Mouse (Mus musculus): ENCODE measurements around the gene Dag1. TPM values are rescaled to one million over a fixed set of nuclear protein-coding genes. Genes with fewer than 3 reads are reported as not detected.
"Not testable (repeated sequence)": the region's sequence is repeated elsewhere in the genome, so short reads cannot be mapped to it uniquely, and the experiment has no call there.

Gene Dag1
- total and polyA plus RNA-seq, 3 experiments = 6.1 to 21.9 (median 13.5) TPM

DNA sequence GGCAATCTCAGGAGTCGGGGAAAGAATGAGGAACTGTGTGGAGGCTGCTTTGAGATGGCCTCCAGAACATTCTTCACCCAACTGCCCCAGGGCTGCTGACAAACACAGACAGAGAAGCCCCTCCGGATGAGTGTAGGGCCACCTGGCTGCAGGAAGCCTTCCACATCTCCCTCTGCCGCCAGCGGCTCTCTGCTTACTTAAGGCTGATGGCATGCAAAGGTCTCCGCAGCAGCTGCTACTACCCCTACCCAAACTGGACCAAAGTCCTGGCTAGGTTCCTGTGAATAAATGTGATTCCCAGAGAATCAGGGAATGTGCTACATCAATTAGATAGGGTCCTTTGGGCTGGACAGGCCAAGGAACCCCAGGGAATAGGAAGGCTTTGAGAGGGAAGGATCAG, 8.9 kb upstream of the Dag1 start:
- Histone ChIP-seq H3K27me3 (ENCODE audit: insufficient read depth, low read length) (peaks cover 59% of the 10 kb centered on the region), H3K4me3 (ENCODE audit: low read depth, low read length) (no peak overlapping the region), H3K4me1 (ENCODE audit: insufficient read depth, low read depth, low read length) (peaks cover 5% of the 10 kb centered on the region), H3K9me3 (replicated peaks) (no peaks in the 10 kb centered on the region), H3K36me3 (replicated peaks) (no peaks in the 10 kb centered on the region)
- TF ChIP-seq POLR2AphosphoS5 (IDR thresholded peaks at IDR 0.05; ENCODE audit: insufficient replicate concordance, low read depth, low read length) = no peak
- TF ChIP-seq CTCF (IDR thresholded peaks at IDR 0.05; ENCODE audit: low read depth, low read length) = no peak
- no peak for TF ChIP-seq GATA1 (IDR thresholded peaks at IDR 0.05; ENCODE audit: borderline replicate concordance, low read length)
- TF ChIP-seq TAL1 (conservative IDR thresholded peaks at IDR 0.05; ENCODE audit: low read depth, low read length) = no peak
- TF ChIP-seq GATA2 (IDR thresholded peaks at IDR 0.05; ENCODE audit: borderline replicate concordance, low read depth, low read length) = no peak
- ATAC-seq (ENCODE audit: extremely low read depth, insufficient number of reproducible peaks, low FRiP score, poor library complexity, severe bottlenecking) (no peak), DNase-seq (ENCODE audit: low spot score) (no peak)

- ATAC-seq (ENCODE audit: extremely low read depth, insufficient number of reproducible peaks, low FRiP score, poor library complexity, severe bottlenecking) (no peak), DNase-seq (ENCODE audit: low spot score) (no peak)
- H3K4me3 ChIP-seq (ENCODE audit: low read depth, low read length) = no peak overlapping the region
Observed at GRCm38 (mm10) chr9:108271941-108272340, 8.2 kb upstream of the Dag1 start.

GRCm38 (mm10) chr9:108268701-108269100, 4.9 kb upstream of the Dag1 start:
- Histone ChIP-seq H3K4me1 (ENCODE audit: insufficient read depth, low read depth, low read length) (peaks cover 23% of the 10 kb centered on the region), H3K27me3 (ENCODE audit: insufficient read depth, low read length) (peaks cover 44% of the 10 kb centered on the region)
- H3K36me3 ChIP-seq (replicated peaks); ATAC-seq (ENCODE audit: extremely low read depth, insufficient number of reproducible peaks, low FRiP score, poor library complexity, severe bottlenecking); H3K9me3 ChIP-seq (replicated peaks); DNase-seq (ENCODE audit: low spot score); H3K4me3 ChIP-seq (ENCODE audit: low read depth, low read length): not testable (repeated sequence)

More at GRCm38 (mm10) chr9:108271941-108272340, 8.2 kb upstream of the Dag1 start:
- peaks cover 59% of the 10 kb centered on the region for H3K27me3 ChIP-seq (ENCODE audit: insufficient read depth, low read length)
- H3K36me3 ChIP-seq (replicated peaks) = no peaks in the 10 kb centered on the region
- H3K9me3 ChIP-seq (replicated peaks) = no peaks in the 10 kb centered on the region
- no peak for TF ChIP-seq GATA1 (IDR thresholded peaks at IDR 0.05; ENCODE audit: borderline replicate concordance, low read length)
- TF ChIP-seq GATA2 (IDR thresholded peaks at IDR 0.05; ENCODE audit: borderline replicate concordance, low read depth, low read length) = no peak
- no peak for TF ChIP-seq POLR2AphosphoS5 (IDR thresholded peaks at IDR 0.05; ENCODE audit: insufficient replicate concordance, low read depth, low read length)
- no peak for TF ChIP-seq TAL1 (conservative IDR thresholded peaks at IDR 0.05; ENCODE audit: low read depth, low read length)
- TF ChIP-seq CTCF (IDR thresholded peaks at IDR 0.05; ENCODE audit: low read depth, low read length) = no peak
- peaks cover 5% of the 10 kb centered on the region for H3K4me1 ChIP-seq (ENCODE audit: insufficient read depth, low read depth, low read length)

DNA sequence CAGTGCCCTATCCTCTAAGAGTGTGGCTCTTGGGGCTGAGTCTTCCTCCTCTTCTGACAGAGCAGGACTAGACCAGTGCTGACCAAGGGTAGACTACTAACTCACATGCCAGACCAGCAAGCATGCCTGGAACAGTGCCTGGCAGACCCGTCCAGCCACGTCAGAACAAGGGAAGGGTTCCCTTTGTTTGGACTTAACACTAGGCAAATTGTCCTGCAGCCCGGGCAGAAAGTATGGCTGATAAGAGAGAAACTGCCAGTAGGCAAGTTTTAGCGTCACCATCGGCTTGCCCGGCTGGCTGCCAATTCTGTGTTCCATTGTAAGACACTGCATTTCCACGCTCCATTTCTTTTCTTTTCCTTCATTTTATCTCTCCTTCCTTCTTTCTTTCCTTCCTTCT, 3.9 kb upstream of the Dag1 start:
- Histone ChIP-seq H3K27me3 (ENCODE audit: insufficient read depth, low read length) (peaks cover 35% of the 10 kb centered on the region), H3K4me3 (ENCODE audit: low read depth, low read length) (no peak overlapping the region), H3K4me1 (ENCODE audit: insufficient read depth, low read depth, low read length) (peaks cover 29% of the 10 kb centered on the region), H3K9me3 (replicated peaks) (no peaks in the 10 kb centered on the region), H3K36me3 (replicated peaks) (no peaks in the 10 kb centered on the region)
- ATAC-seq (ENCODE audit: extremely low read depth, insufficient number of reproducible peaks, low FRiP score, poor library complexity, severe bottlenecking) (no peak), DNase-seq (ENCODE audit: low spot score) (no peak)
- no peak for TF ChIP-seq GATA1 (IDR thresholded peaks at IDR 0.05; ENCODE audit: borderline replicate concordance, low read length)
- no peak for TF ChIP-seq CTCF (IDR thresholded peaks at IDR 0.05; ENCODE audit: low read depth, low read length)
- no peak for TF ChIP-seq GATA2 (IDR thresholded peaks at IDR 0.05; ENCODE audit: borderline replicate concordance, low read depth, low read length)
- TF ChIP-seq POLR2AphosphoS5 (IDR thresholded peaks at IDR 0.05; ENCODE audit: insufficient replicate concordance, low read depth, low read length) = no peak
- TF ChIP-seq TAL1 (conservative IDR thresholded peaks at IDR 0.05; ENCODE audit: low read depth, low read length) = no peak

GRCm38 (mm10) chr9:108266261-108266935, 2.6 kb upstream of the Dag1 start:
- Histone ChIP-seq H3K4me3 (ENCODE audit: low read depth, low read length) (no peak overlapping the region), H3K9me3 (replicated peaks) (no peaks in the 10 kb centered on the region)
- DNase-seq (ENCODE audit: low spot score) = peak; percentile 19

GRCm38 (mm10) chr9:108264191-108264921, 598 bp upstream of the Dag1 start:
- no peak for TF ChIP-seq POLR2AphosphoS5 (IDR thresholded peaks at IDR 0.05; ENCODE audit: insufficient replicate concordance, low read depth, low read length)
- no peak for TF ChIP-seq GATA1 (IDR thresholded peaks at IDR 0.05; ENCODE audit: borderline replicate concordance, low read length)
- TF ChIP-seq GATA2 (IDR thresholded peaks at IDR 0.05; ENCODE audit: borderline replicate concordance, low read depth, low read length) = no peak
- no peak for TF ChIP-seq TAL1 (conservative IDR thresholded peaks at IDR 0.05; ENCODE audit: low read depth, low read length)
- no peak for TF ChIP-seq CTCF (IDR thresholded peaks at IDR 0.05; ENCODE audit: low read depth, low read length)
- H3K9me3 ChIP-seq (replicated peaks) = no peaks in the 10 kb centered on the region
- no peak for DNase-seq (ENCODE audit: low spot score)
- peaks cover 37% of the 10 kb centered on the region for H3K4me1 ChIP-seq (ENCODE audit: insufficient read depth, low read depth, low read length)
- ATAC-seq (ENCODE audit: extremely low read depth, insufficient number of reproducible peaks, low FRiP score, poor library complexity, severe bottlenecking) = no peak
- H3K36me3 ChIP-seq (replicated peaks) = peaks cover 9% of the 10 kb centered on the region
- peak overlapping the region; percentile 94 for H3K4me3 ChIP-seq (ENCODE audit: low read depth, low read length)
- peaks cover 17% of the 10 kb centered on the region for H3K27me3 ChIP-seq (ENCODE audit: insufficient read depth, low read length)

More at GRCm38 (mm10) chr9:108266261-108266935, 2.6 kb upstream of the Dag1 start:
- ATAC-seq (ENCODE audit: extremely low read depth, insufficient number of reproducible peaks, low FRiP score, poor library complexity, severe bottlenecking) = no peak
- peaks cover 24% of the 10 kb centered on the region for H3K27me3 ChIP-seq (ENCODE audit: insufficient read depth, low read length)
- H3K4me1 ChIP-seq (ENCODE audit: insufficient read depth, low read depth, low read length) = peaks cover 37% of the 10 kb centered on the region
- no peaks in the 10 kb centered on the region for H3K36me3 ChIP-seq (replicated peaks)
- TF ChIP-seq GATA2 (IDR thresholded peaks at IDR 0.05; ENCODE audit: borderline replicate concordance, low read depth, low read length) = no peak
- no peak for TF ChIP-seq CTCF (IDR thresholded peaks at IDR 0.05; ENCODE audit: low read depth, low read length)
- TF ChIP-seq TAL1 (conservative IDR thresholded peaks at IDR 0.05; ENCODE audit: low read depth, low read length) = no peak
- no peak for TF ChIP-seq GATA1 (IDR thresholded peaks at IDR 0.05; ENCODE audit: borderline replicate concordance, low read length)
- TF ChIP-seq POLR2AphosphoS5 (IDR thresholded peaks at IDR 0.05; ENCODE audit: insufficient replicate concordance, low read depth, low read length) = no peak
